Mouse (Mus musculus) E14TG2a.4 (cell line): ENCODE measurements around the gene Gm49378.

Experiments
- H3K27me3 ChIP-seq: 2 replicates; pipeline ENCODE4 v1.6.1; 2014; ENCODE audit warnings: low read length, control low read depth; ENCODE audit not compliant: insufficient read depth
- H3K36me3 ChIP-seq: 2 replicates; pipeline ENCODE4 v1.6.1; 2014; ENCODE audit warnings: low read length, control low read depth; ENCODE audit not compliant: insufficient read depth
- H3K4me1 ChIP-seq: replicated peaks from 2 replicates; pipeline ENCODE4 v1.6.1; 2014; ENCODE audit warnings: low read depth, low read length, control low read depth
- H3K4me3 ChIP-seq: replicated peaks from 2 replicates; pipeline ENCODE4 v1.5.1; 2014; ENCODE audit warnings: mild to moderate bottlenecking, low read length
- H3K9me3 ChIP-seq: 2 replicates; pipeline ENCODE4 v1.6.1; 2014; ENCODE audit warnings: low read length, control low read depth
- CTCF ChIP-seq: conservative IDR thresholded peaks from 2 replicates; pipeline ENCODE4 v1.5.1; 2014; ENCODE audit warnings: low read length
- NANOG ChIP-seq: IDR thresholded peaks from 2 replicates; pipeline ENCODE4 v1.6.1; 2014; ENCODE audit warnings: borderline replicate concordance, low read length, mixed read lengths
- POU5F1 ChIP-seq: IDR thresholded peaks from 2 replicates; pipeline ENCODE4 v1.6.1; 2014; ENCODE audit warnings: low read length, borderline replicate concordance

The Gm49378 gene

GRCm38 (mm10) chr14:55586149-55586548 lies 51.5 kb downstream of the Gm49378 start:
- H3K4me3 ChIP-seq, result no peak overlapping the region
- H3K9me3 ChIP-seq, result no peaks in the 10 kb centered on the region

GRCm38 (mm10) chr14:55585566-55585960 lies 52.1 kb downstream of the Gm49378 start:
- Histone ChIP-seq H3K9me3 (no peaks in the 10 kb centered on the region), H3K4me3 (peak overlapping the region; percentile 85), H3K36me3 (peaks cover 36% of the 10 kb centered on the region), H3K4me1 (peaks cover 58% of the 10 kb centered on the region), H3K27me3 (peaks cover 5% of the 10 kb centered on the region)
- TF ChIP-seq NANOG (no peak), POU5F1 (no peak), CTCF (no peak)

More at GRCm38 (mm10) chr14:55586149-55586548, 51.5 kb downstream of the Gm49378 start:
- Histone ChIP-seq H3K36me3 (peaks cover 30% of the 10 kb centered on the region), H3K27me3 (peaks cover 5% of the 10 kb centered on the region), H3K4me1 (peaks cover 53% of the 10 kb centered on the region)
- TF ChIP-seq POU5F1, result no peak
- TF ChIP-seq CTCF, result no peak
- no peak for TF ChIP-seq NANOG

- peaks cover 58% of the 10 kb centered on the region for H3K4me1 ChIP-seq
- no peak for TF ChIP-seq CTCF
- TF ChIP-seq POU5F1, result no peak
- TF ChIP-seq NANOG, result no peak
- H3K27me3 ChIP-seq, result peaks cover 5% of the 10 kb centered on the region
- H3K36me3 ChIP-seq, result peaks cover 41% of the 10 kb centered on the region
- H3K4me3 ChIP-seq, result peak within 1 kb of the TSS; percentile 85
- no peaks in the 10 kb centered on the region for H3K9me3 ChIP-seq
These were observed 52.8 kb downstream of the Gm49378 start, which contains the start of gene Emc9 for GRCm38 (mm10) chr14:55584702-55585565. Gene Emc9, minus strand, starts transcription at chr14:55585302.

GRCm38 (mm10) chr14:55584303-55584701 lies 53.4 kb downstream of the Gm49378 start:
- Histone ChIP-seq H3K4me3 (peak overlapping the region; percentile 85), H3K4me1 (peaks cover 62% of the 10 kb centered on the region), H3K27me3 (peaks cover 5% of the 10 kb centered on the region), H3K9me3 (no peaks in the 10 kb centered on the region), H3K36me3 (peaks cover 43% of the 10 kb centered on the region)
- TF ChIP-seq NANOG, result no peak
- TF ChIP-seq CTCF, result no peak
- TF ChIP-seq POU5F1, result no peak

- Histone ChIP-seq H3K36me3 (peaks cover 27% of the 10 kb centered on the region), H3K4me1 (peaks cover 66% of the 10 kb centered on the region), H3K9me3 (no peaks in the 10 kb centered on the region), H3K4me3 (no peak overlapping the region), H3K27me3 (peaks cover 5% of the 10 kb centered on the region)
- TF ChIP-seq CTCF (peak; percentile 75), NANOG (no peak)
These were observed 55.6 kb downstream of the Gm49378 start for GRCm38 (mm10) chr14:55581981-55582681.

GRCm38 (mm10) chr14:55580731-55581130 lies 57.0 kb downstream of the Gm49378 start:
- H3K27me3 ChIP-seq, result peaks cover 5% of the 10 kb centered on the region
- no peaks in the 10 kb centered on the region for H3K9me3 ChIP-seq
- peaks cover 24% of the 10 kb centered on the region for H3K36me3 ChIP-seq
- H3K4me3 ChIP-seq, result no peak overlapping the region
- TF ChIP-seq NANOG (no peak), CTCF (no peak), POU5F1 (no peak)
- peaks cover 71% of the 10 kb centered on the region for H3K4me1 ChIP-seq

GRCm38 (mm10) chr14:55579511-55580496 lies 57.9 kb downstream of the Gm49378 start:
- TF ChIP-seq POU5F1 (no peak), NANOG (no peak), CTCF (no peak)
- Histone ChIP-seq H3K27me3 (peaks cover 5% of the 10 kb centered on the region), H3K4me1 (peaks cover 70% of the 10 kb centered on the region), H3K4me3 (peak overlapping the region; percentile 13; the same call in 1 of the 2 replicates), H3K36me3 (peaks cover 24% of the 10 kb centered on the region), H3K9me3 (no peaks in the 10 kb centered on the region)
